Mouse (Mus musculus): ENCODE results near the gene Rnf123.

DNA sequence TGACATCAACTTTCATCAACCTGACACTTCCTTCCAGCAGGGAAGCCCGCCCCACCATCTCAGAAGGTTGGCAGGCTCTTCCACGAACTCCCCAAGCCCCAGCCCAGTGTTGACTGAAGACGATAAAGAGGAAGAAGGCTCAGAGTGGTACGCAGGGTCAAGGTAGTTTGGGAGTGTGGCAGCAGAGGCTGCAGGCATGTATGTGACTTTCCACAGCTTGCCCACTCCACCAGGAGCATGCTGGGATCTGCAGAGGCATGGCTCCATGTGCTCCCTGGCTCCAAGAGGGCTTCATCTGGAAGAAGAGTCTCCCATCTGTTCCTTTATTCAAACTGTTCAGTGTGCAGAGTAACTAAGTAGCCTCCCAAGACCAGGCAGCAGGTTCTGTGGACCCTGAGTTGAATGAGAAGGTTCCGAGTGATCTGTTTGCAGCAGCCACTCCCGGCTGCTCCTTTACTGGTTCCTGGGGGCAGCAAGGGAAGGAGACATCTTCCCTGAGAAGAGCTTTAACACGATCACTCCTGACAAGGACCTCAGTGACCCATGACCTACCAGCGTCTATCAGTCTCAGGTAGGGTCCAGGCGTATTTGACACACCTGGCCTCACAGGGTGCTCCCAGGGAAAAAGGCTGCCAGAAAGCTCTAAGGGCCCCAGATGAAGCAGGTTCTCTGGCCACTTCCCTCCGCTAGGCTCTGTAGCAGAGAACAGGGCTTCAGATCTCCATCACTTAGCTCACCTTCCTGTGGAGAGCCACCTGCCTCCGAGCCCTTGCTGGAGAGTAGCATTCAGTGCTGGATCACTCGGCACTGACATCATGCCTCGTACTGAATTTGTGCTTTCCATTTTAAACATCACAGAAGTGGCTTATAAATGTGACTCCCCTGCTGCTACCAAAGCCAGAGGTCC is 46.1 kb upstream of the Rnf123 start:
- TF ChIP-seq CTCF (IDR thresholded peaks at IDR 0.05; ENCODE audit: low read depth): no peak
- no peak for TF ChIP-seq EP300 (IDR thresholded peaks at IDR 0.05; ENCODE audit: low read depth)

Measured in liver, embryonic 14.5 days (tissue).